Mouse (Mus musculus) midbrain, postnatal 0 days (tissue): ENCODE measurements around the gene Cenpj. TPM values are rescaled to one million over a fixed set of nuclear protein-coding genes. Genes with fewer than 3 reads are reported as not detected.

ENCODE experiments used
- ATAC-seq: fragments of 200-750 bp; cut with Nextera tagmentation; 2 replicates; pipeline ENCODE4 v1.8.0; 2017; ENCODE audit warnings: moderate number of reproducible peaks, mild to moderate bottlenecking, moderate TSS enrichment, moderate library complexity; ENCODE audit not compliant: low FRiP score
- DNase-seq: peaks from one replicate; pipeline ENCODE4 v3.0.0-alpha.2; 2015; ENCODE audit warnings: low spot score
- H3K27ac ChIP-seq: fragments of 300-500 bp; sonication (generic); 2 replicates; pipeline ENCODE4 v1.5.1; 2014; ENCODE audit warnings: low read depth, mild to moderate bottlenecking, low read length, mixed read lengths
- H3K27me3 ChIP-seq: fragments of 300-500 bp; sonication (generic); 2 replicates; pipeline ENCODE4 v1.6.1; 2014; ENCODE audit warnings: low read length, control low read depth, mixed read lengths; ENCODE audit not compliant: insufficient read depth
- H3K36me3 ChIP-seq: fragments of 300-500 bp; sonication (generic); 2 replicates; pipeline ENCODE4 v1.6.1; 2014; ENCODE audit warnings: low read length, control low read depth, mixed read lengths; ENCODE audit not compliant: insufficient read depth
- H3K4me1 ChIP-seq: fragments of 300-500 bp; sonication (generic); 2 replicates; pipeline ENCODE4 v1.6.1; 2014; ENCODE audit warnings: mild to moderate bottlenecking, control low read depth, antibody characterized with exemption, low read length, mixed read lengths; ENCODE audit not compliant: insufficient read depth
- H3K4me2 ChIP-seq: fragments of 300-500 bp; sonication (generic); 2 replicates; pipeline ENCODE4 v1.6.1; 2014; ENCODE audit warnings: low read depth, mild to moderate bottlenecking, low read length, mixed read lengths; ENCODE audit not compliant: poor library complexity, severe bottlenecking
- H3K4me3 ChIP-seq: fragments of 300-500 bp; sonication (generic); 2 replicates; pipeline ENCODE4 v1.5.1; 2014; ENCODE audit warnings: low read depth, mild to moderate bottlenecking, low read length, moderate library complexity
- H3K9ac ChIP-seq: fragments of 300-500 bp; sonication (generic); replicated peaks from 2 replicates; pipeline ENCODE4 v1.6.1; 2014; ENCODE audit warnings: mild to moderate bottlenecking, low read length, moderate library complexity, mixed read lengths; ENCODE audit not compliant: poor library complexity, severe bottlenecking
- H3K9me3 ChIP-seq: fragments of 300-500 bp; sonication (generic); 2 replicates; pipeline ENCODE4 v1.6.1; 2016; ENCODE audit warnings: low read length, control low read depth
- CTCF ChIP-seq: IDR thresholded peaks from 2 replicates; pipeline ENCODE4 v1.5.1; 2016; ENCODE audit warnings: antibody characterized with exemption, mild to moderate bottlenecking
- polyA plus RNA-seq: library from polyadenylated mRNA; unstranded; fragments of >200 nt; fragmentation: Nextera tagmentation; extraction: Ambion mirVana; gene quantifications from 2 replicates; pipeline ENCODE4 v1.2.1, GENCODE M21; 2015
- total RNA-seq: library from RNA; depleted of rRNA; stranded (reverse); fragments of >200 nt; gene quantifications from 2 replicates; pipeline ENCODE4 v1.2.3, GENCODE M21; 2014; rRNA removed

The Cenpj gene
- total and polyA plus RNA-seq, 2 experiments from 2014 or later: 2.0 to 2.8 TPM

DNA sequence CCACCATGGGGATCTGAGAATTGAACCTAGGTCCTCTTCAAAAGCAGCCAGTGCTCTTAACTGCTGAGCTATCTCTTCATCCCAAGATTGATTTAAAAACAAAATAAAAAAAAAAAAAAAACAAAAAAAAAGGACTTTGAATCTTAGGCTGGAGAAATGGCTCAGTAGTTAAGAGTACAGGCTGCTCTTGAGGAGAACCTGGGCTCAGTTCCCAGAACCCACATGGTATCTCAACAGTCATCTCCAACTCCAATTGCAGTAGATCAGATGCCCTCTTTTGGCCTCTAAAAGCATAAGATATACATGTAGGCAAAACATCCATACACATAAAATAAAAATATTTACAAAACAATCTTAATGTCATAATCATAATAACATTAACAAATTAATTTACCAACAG, 85.4 kb downstream of the Cenpj start:
- no peak for DNase-seq
- no peak overlapping the region for H3K4me2 ChIP-seq
- ATAC-seq: no peak
- H3K27me3 ChIP-seq: no peaks in the 10 kb centered on the region
- H3K9me3 ChIP-seq: no peaks in the 10 kb centered on the region
- no peaks in the 10 kb centered on the region for H3K4me1 ChIP-seq
- H3K9ac ChIP-seq: no peak overlapping the region
- no peak overlapping the region for H3K27ac ChIP-seq
- TF ChIP-seq CTCF: no peak
- no peak overlapping the region for H3K4me3 ChIP-seq
- H3K36me3 ChIP-seq: no peaks in the 10 kb centered on the region

Other genes starting within 250 kb of the Cenpj start
- gene Atp12a, start 210.4 kb downstream of the Cenpj start, total RNA-seq: 0.22 and 0.47 TPM in 2 replicates
- 0.15 and 0.38 TPM in 2 replicates for gene Atp12a, start 210.4 kb downstream of the Cenpj start, polyA plus RNA-seq
- 0.82 and 1.7 TPM in 2 replicates for gene Rnf17, start 172.8 kb downstream of the Cenpj start, total RNA-seq
- 0.62 and 1.0 TPM in 2 replicates for gene Rnf17, start 172.8 kb downstream of the Cenpj start, polyA plus RNA-seq
- gene Parp4, start 194 bp upstream of the Cenpj start, total RNA-seq: 0.99 and 1.4 TPM in 2 replicates
- 0.79 and 1.4 TPM in 2 replicates for gene Parp4, start 194 bp upstream of the Cenpj start, polyA plus RNA-seq
- 12.2 and 25.5 TPM in 2 replicates for gene Mphosph8, start 92.8 kb upstream of the Cenpj start, total RNA-seq
- 36.2 and 38.7 TPM in 2 replicates for gene Mphosph8, start 92.8 kb upstream of the Cenpj start, polyA plus RNA-seq
- gene Pspc1, start 202.9 kb upstream of the Cenpj start, total RNA-seq: 49.6 and 53.7 TPM in 2 replicates
- gene Pspc1, start 202.9 kb upstream of the Cenpj start, polyA plus RNA-seq: 31.2 and 35.0 TPM in 2 replicates
- 17.2 and 18.3 TPM in 2 replicates for gene Zmym5, start 236.3 kb upstream of the Cenpj start, total RNA-seq
- gene Zmym5, start 236.3 kb upstream of the Cenpj start, polyA plus RNA-seq: 29.5 and 32.3 TPM in 2 replicates